Comparison of ENCODE assay signal across 8 mouse cellular contexts in genomic region chr8:123110649-123111048, GRCm38 (mm10). TPM values are rescaled to one million over a fixed set of nuclear protein-coding genes. Genes with fewer than 3 reads are reported as not detected.
DNase-seq lines count a peak whose midpoint lies in the region; ATAC-seq and TF ChIP-seq lines count a peak whose summit lies in the region.

No protein-coding gene starts in this region.

- DNase-seq in gastrocnemius, adult 18-20 months (ENCODE audit: low spot score) = peak; percentile 34
- DNase-seq in gastrocnemius, postnatal 36 days = no peak
- DNase-seq in A20 (ENCODE audit: low read depth, low spot score) = peak; percentile 66
- DNase-seq in adrenal gland, adult 2 months = peak; percentile 56
- DNase-seq in midbrain, postnatal 0 days (ENCODE audit: low spot score) = peak; percentile 59
- DNase-seq in frontal cortex, postnatal 10 days (ENCODE audit: low spot score in 2 of 2) = no peak

- no peak overlapping the region for H3K4me2 ChIP-seq in forebrain, embryonic 16.5 days (ENCODE audit: low read length)
- H3K4me2 ChIP-seq in limb, embryonic 13.5 days (replicated peaks) = no peak overlapping the region
- no peak overlapping the region for H3K4me2 ChIP-seq in midbrain, postnatal 0 days (ENCODE audit: low read depth, low read length, poor library complexity, severe bottlenecking)

- ATAC-seq in forebrain, embryonic 16.5 days = peak; percentile 71
- 0 out of 2 replicates have a peak, but pooled peaks have one; percentile 66 for ATAC-seq in limb, embryonic 13.5 days (ENCODE audit: low FRiP score, low read depth)
- no peak for ATAC-seq in midbrain, postnatal 0 days (ENCODE audit: low FRiP score)

- H3K9me3 ChIP-seq in forebrain, embryonic 16.5 days (ENCODE audit: control insufficient read depth, low read length) = no peaks in the 10 kb centered on the region
- H3K9me3 ChIP-seq in limb, embryonic 13.5 days = no peaks in the 10 kb centered on the region
- no peaks in the 10 kb centered on the region for H3K9me3 ChIP-seq in midbrain, postnatal 0 days (ENCODE audit: low read length)

- no peak overlapping the region for H3K4me3 ChIP-seq in forebrain, embryonic 16.5 days (replicated peaks; ENCODE audit: low read length)
- H3K4me3 ChIP-seq in limb, embryonic 13.5 days = no peak overlapping the region
- H3K4me3 ChIP-seq in midbrain, postnatal 0 days (ENCODE audit: low read depth, low read length) = no peak overlapping the region

- 12% methylated on average over 4 of the region's 4 CpGs for WGBS in forebrain, embryonic 16.5 days
- 24% methylated on average over 4 of the region's 4 CpGs for WGBS in limb, embryonic 13.5 days
- 21% methylated on average over 4 of the region's 4 CpGs for WGBS in midbrain, postnatal 0 days

- no peak overlapping the region for H3K27ac ChIP-seq in forebrain, embryonic 16.5 days (ENCODE audit: low read length)
- no peak overlapping the region for H3K27ac ChIP-seq in limb, embryonic 13.5 days
- no peak overlapping the region for H3K27ac ChIP-seq in midbrain, postnatal 0 days (ENCODE audit: low read depth, low read length)

- intact Hi-C loops in gastrocnemius, postnatal 36 days (cut with DNase I) = no loop called here

- no peaks in the 10 kb centered on the region for H3K4me1 ChIP-seq in forebrain, embryonic 16.5 days (replicated peaks; ENCODE audit: control insufficient read depth, insufficient read depth, low read length)
- no peaks in the 10 kb centered on the region for H3K4me1 ChIP-seq in limb, embryonic 13.5 days
- H3K4me1 ChIP-seq in midbrain, postnatal 0 days (ENCODE audit: insufficient read depth, low read length) = no peaks in the 10 kb centered on the region

- peak; percentile 80 for TF ChIP-seq CTCF in midbrain, postnatal 0 days (IDR thresholded peaks at IDR 0.05)

- H3K9ac ChIP-seq in forebrain, embryonic 16.5 days (replicated peaks; ENCODE audit: low read depth, low read length) = no peak overlapping the region
- H3K9ac ChIP-seq in limb, embryonic 13.5 days = no peak overlapping the region
- no peak overlapping the region for H3K9ac ChIP-seq in midbrain, postnatal 0 days (replicated peaks; ENCODE audit: low read length, poor library complexity, severe bottlenecking)

- no peaks in the 10 kb centered on the region; the same call in 1 of the 2 replicates for H3K36me3 ChIP-seq in forebrain, embryonic 16.5 days (ENCODE audit: control insufficient read depth, insufficient read depth)
- H3K36me3 ChIP-seq in limb, embryonic 13.5 days = peaks cover 1% of the 10 kb centered on the region
- peaks cover under 1% of the 10 kb centered on the region for H3K36me3 ChIP-seq in midbrain, postnatal 0 days (ENCODE audit: insufficient read depth, low read length)

- H3K27me3 ChIP-seq in forebrain, embryonic 16.5 days (replicated peaks; ENCODE audit: control insufficient read depth, insufficient read depth, low read length) = peaks cover 2% of the 10 kb centered on the region
- peaks cover 2% of the 10 kb centered on the region for H3K27me3 ChIP-seq in limb, embryonic 13.5 days
- peaks cover under 1% of the 10 kb centered on the region; the same call in 1 of the 2 replicates for H3K27me3 ChIP-seq in midbrain, postnatal 0 days (ENCODE audit: insufficient read depth, low read length)

RNA-seq across cellular contexts. Expression of gene Cpne7, which starts 6.5 kb away (rescaled TPM):
- total RNA-seq in gastrocnemius, adult 18-20 months (2021) = under 1 TPM in 1 of 2 experiments, not detected in 1; 0.14 TPM
- total RNA-seq in gastrocnemius, postnatal 36 days (2021) = under 1 TPM in 1 of 2 experiments, not detected in 1; 0.23 TPM
- 1 to 10 TPM; 3.8 to 5.7 TPM for total RNA-seq in adrenal gland, adult 2 months (2021)
- 5.1 and 6.1 TPM in 2 replicates for polyA plus RNA-seq in adrenal gland, adult 2 months (2012; rRNA removed)
- 2.8 and 7.3 TPM in 2 replicates for polyA plus RNA-seq in forebrain, embryonic 16.5 days (2015; fragmentation: Nextera tagmentation; extraction: Ambion mirVana)
- polyA plus RNA-seq in limb, embryonic 13.5 days (2015; fragmentation: Nextera tagmentation; extraction: Ambion mirVana) = 0.64 and 0.72 TPM in 2 replicates
- 29.2 and 33.0 TPM in 2 replicates for total RNA-seq in midbrain, postnatal 0 days (2014; rRNA removed)
- 28.0 and 29.1 TPM in 2 replicates for polyA plus RNA-seq in midbrain, postnatal 0 days (2015; fragmentation: Nextera tagmentation; extraction: Ambion mirVana)

RNA-seq across cellular contexts. Expression of gene Rpl13, which starts 8.5 kb away (rescaled TPM):
- total RNA-seq in gastrocnemius, adult 18-20 months (2021) = 100 to 1,000 TPM; 432 to 435 TPM
- 100 to 1,000 TPM; 328 to 417 TPM for total RNA-seq in gastrocnemius, postnatal 36 days (2021)
- total RNA-seq in adrenal gland, adult 2 months (2021) = 100 to 1,000 TPM; 419 to 701 TPM
- 2,347 and 2,800 TPM in 2 replicates for polyA plus RNA-seq in adrenal gland, adult 2 months (2012; rRNA removed)
- 777 and 810 TPM in 2 replicates for polyA plus RNA-seq in forebrain, embryonic 16.5 days (2015; fragmentation: Nextera tagmentation; extraction: Ambion mirVana)
- 1,375 and 1,469 TPM in 2 replicates for polyA plus RNA-seq in limb, embryonic 13.5 days (2015; fragmentation: Nextera tagmentation; extraction: Ambion mirVana)
- total RNA-seq in midbrain, postnatal 0 days (2014; rRNA removed) = 2,117 and 2,785 TPM in 2 replicates
- polyA plus RNA-seq in midbrain, postnatal 0 days (2015; fragmentation: Nextera tagmentation; extraction: Ambion mirVana) = 801 and 821 TPM in 2 replicates

RNA-seq across cellular contexts. Expression of gene Sult5a1, which starts 47.5 kb away (rescaled TPM):
- 1 to 10 TPM; 1.7 to 2.2 TPM for total RNA-seq in gastrocnemius, adult 18-20 months (2021)
- 1 to 10 TPM; 2.8 to 3.0 TPM for total RNA-seq in gastrocnemius, postnatal 36 days (2021)
- total RNA-seq in adrenal gland, adult 2 months (2021) = 10 to 100 TPM in 1 of 2 experiments, 1 to 10 TPM in 1; 7.6 to 10.1 TPM
- polyA plus RNA-seq in adrenal gland, adult 2 months (2012; rRNA removed) = 18.8 and 20.4 TPM in 2 replicates
- polyA plus RNA-seq in forebrain, embryonic 16.5 days (2015; fragmentation: Nextera tagmentation; extraction: Ambion mirVana) = 0.33 and 0.82 TPM in 2 replicates
- polyA plus RNA-seq in limb, embryonic 13.5 days (2015; fragmentation: Nextera tagmentation; extraction: Ambion mirVana) = 26.1 and 30.6 TPM in 2 replicates
- 0.80 and 2.8 TPM in 2 replicates for total RNA-seq in midbrain, postnatal 0 days (2014; rRNA removed)
- polyA plus RNA-seq in midbrain, postnatal 0 days (2015; fragmentation: Nextera tagmentation; extraction: Ambion mirVana) = 1.1 and 2.2 TPM in 2 replicates

RNA-seq across cellular contexts. Expression of gene Spg7, which starts 47.9 kb away (rescaled TPM):
- total RNA-seq in gastrocnemius, adult 18-20 months (2021) = 10 to 100 TPM; 73.9 to 77.4 TPM
- 10 to 100 TPM; 60.6 to 71.8 TPM for total RNA-seq in gastrocnemius, postnatal 36 days (2021)
- total RNA-seq in adrenal gland, adult 2 months (2021) = 10 to 100 TPM; 78.4 to 80.1 TPM
- polyA plus RNA-seq in adrenal gland, adult 2 months (2012; rRNA removed) = 246 and 255 TPM in 2 replicates
- polyA plus RNA-seq in forebrain, embryonic 16.5 days (2015; fragmentation: Nextera tagmentation; extraction: Ambion mirVana) = 45.3 and 51.8 TPM in 2 replicates
- 40.8 and 41.5 TPM in 2 replicates for polyA plus RNA-seq in limb, embryonic 13.5 days (2015; fragmentation: Nextera tagmentation; extraction: Ambion mirVana)
- total RNA-seq in midbrain, postnatal 0 days (2014; rRNA removed) = 47.2 and 64.3 TPM in 2 replicates
- 50.1 and 51.3 TPM in 2 replicates for polyA plus RNA-seq in midbrain, postnatal 0 days (2015; fragmentation: Nextera tagmentation; extraction: Ambion mirVana)

Comparison
In these comparisons a context has a peak if more than half of its experiments do, and no peak if none do; other contexts are left out.
1. DNase-seq: peak in gastrocnemius, adult 18-20 months (single experiment), A20 (single experiment), adrenal gland, adult 2 months (single experiment) and midbrain, postnatal 0 days (single experiment); none in gastrocnemius, postnatal 36 days (0 of 2) and frontal cortex, postnatal 10 days (0 of 2).